Mouse (Mus musculus) granulocyte monocyte progenitor cell, adult 5-6 weeks (primary cell): ENCODE measurements around the gene Gm17490. TPM values are rescaled to one million over a fixed set of nuclear protein-coding genes. Genes with fewer than 3 reads are reported as not detected.
"Not testable (repeated sequence)": the region's sequence is repeated elsewhere in the genome, so short reads cannot be mapped to it uniquely, and the experiment has no call there.

ENCODE experiments used
- ATAC-seq: replicated peaks from 2 replicates; pipeline ENCODE4 v1.8.0; 2016; ENCODE audit warnings: mild to moderate bottlenecking, moderate TSS enrichment, inconsistent platforms; ENCODE audit not compliant: poor library complexity, severe bottlenecking
- total RNA-seq, 2 experiments: library from RNA; stranded (forward) in 1 of 2; stranded (reverse) in 1 of 2; fragments of 200-712, 200-1000 nt in 1 of 2; fragments of >200 nt in 1 of 2; fragmentation: Nextera tagmentation in 1 of 2; gene quantifications; 2 replicates each; pipeline ENCODE4 v1.2.3; 2014 to 2017

The Gm17490 gene
- total RNA-seq, 2 experiments from 2014 or later = not detected

DNA sequence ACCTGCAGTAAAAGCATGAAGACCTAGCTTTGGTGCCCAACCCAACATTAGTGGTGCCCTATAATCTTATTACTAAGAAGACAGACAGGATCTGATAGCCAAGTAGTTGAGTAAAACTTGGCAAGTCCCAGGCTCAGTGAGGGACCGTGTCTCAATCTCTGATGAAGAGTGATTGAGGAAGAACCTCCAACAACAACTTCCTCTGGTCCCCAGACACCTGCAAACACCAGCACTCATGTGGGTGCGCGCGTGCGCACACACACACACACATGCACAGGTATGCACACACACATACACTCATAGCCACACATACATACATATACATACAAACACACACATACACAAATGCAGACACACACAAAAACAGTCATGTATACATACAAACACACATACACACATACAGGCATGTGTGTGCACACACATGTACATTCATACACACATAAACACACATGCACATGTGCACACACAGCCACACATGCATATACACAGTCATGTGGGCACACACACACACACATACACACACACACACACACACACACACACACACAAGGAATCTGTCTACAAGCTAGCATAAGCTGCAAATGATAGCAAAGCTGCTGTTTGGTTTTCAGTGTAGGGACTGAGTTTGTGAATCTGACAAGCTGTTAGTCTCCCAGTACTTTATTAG lies 9.5 kb upstream of the Gm17490 start:
- ATAC-seq = 0 out of 2 replicates have a peak, but pooled peaks have one; percentile 15

DNA sequence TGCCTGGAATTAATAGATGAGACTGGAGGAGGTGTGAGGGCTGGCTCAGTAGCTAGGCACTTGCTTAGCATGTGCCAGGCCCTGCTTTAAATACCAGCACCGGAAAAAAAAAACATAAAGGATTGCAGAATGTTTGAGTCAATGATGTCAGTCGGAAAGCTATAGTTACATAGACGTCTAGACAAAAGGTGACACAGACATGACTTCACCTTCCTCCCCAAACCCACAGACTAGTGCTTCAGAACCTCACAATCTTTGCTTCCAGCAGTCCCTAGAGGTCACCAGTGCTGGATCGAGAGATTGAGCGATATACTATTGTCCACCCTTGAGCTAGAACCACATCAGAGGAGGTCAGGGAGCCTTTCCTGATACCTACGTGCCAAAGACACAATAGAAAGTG lies 9.0 kb upstream of the Gm17490 start:
- no peak for ATAC-seq

DNA sequence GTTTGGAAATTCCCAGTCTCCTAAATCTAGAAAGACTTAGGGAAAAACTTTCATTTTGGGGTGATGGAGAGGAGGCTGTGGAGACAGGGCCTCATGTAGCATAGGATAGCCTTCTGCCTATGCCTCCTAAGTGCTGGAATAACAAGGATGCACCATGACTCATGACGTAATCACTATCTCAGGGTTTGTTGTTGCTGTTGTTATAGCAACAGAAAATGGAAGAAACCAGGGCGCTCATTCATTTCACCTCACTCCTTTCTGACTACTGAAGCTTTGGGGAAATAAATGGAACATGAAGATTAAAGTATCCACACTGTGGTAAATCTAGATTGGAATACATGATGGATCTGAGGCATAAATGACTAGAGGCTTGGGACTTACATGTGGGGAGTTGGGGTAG lies 2.3 kb downstream of the Gm17490 start:
- ATAC-seq = no peak

DNA sequence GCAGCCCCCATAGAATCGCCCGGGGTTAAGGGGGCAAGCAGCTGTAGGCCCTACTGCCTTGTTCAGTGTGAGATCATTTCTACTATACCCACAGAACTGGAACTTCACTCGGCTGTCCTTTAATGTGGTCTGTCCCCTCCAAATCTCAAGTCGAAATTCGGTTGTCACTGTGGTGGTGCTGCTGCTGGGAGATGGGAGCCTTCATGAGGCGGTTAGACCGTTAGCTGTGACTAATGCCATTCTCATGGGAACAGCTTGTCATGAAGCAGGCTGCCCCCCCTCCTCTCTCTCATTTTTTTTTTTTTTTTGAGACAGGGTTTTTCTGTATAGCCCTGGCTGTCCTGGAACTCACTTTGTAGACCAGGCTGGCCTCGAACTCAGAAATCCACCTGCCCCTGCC lies 2.9 kb downstream of the Gm17490 start:
- no peak for ATAC-seq

DNA sequence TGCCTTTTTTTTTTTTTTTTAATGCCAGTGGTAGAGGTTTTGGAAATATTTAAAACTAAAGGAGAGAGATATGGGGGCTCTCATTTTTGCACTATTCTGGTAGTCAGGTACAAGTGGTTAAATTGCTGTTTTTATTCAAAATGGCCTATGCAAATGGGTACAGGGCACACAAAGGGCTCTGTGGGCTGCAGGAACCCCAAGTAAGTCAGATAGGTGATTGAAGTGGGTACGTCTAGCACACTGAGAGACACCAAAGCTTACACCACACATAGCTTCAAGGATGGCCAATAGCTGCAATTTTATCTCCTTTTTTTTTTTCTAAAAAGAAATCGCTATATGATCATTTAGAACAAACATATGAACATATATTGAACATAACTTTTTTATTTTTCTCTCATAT lies 6.5 kb downstream of the Gm17490 start:
- ATAC-seq = no peak

DNA sequence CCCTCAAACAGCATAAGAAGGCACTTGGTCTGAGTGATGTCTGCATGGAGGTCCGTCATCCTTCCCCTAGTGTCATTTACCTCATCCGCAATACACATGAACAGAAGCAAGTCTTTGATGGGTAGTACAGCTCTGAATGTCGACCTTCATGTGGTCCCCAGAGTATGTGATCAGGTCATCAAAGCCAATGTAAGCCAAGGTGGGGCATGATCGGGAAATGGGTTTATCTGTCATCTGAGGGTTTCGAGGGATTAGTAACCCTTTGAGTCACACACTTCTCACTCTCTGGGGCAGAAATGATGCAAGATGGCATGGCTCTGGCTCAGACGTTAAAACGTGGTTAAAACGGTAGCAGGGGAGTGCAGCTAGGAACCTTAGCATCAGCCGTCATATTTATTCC lies 9.2 kb downstream of the Gm17490 start:
- ATAC-seq = no peak

DNA sequence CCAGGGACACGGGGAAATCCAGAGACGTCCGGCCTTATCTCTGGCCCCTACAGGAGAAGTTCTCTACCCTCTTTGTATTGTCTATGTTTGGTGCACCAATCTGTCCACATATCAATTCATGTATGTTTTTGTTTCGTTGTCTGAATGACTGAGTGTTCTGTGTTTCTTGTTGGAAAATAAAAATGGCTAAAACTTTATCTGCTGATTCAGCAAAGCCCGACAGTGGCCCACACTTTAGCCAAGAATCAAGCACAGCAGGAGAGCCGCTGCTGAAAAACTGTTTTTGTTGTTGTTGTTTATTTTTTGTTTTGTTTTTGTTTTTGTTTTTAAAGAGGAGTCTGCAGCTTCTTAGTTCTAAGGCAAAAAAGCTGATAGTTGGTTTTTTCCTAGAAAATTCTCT lies 13.1 kb downstream of the Gm17490 start:
- not testable (repeated sequence) for ATAC-seq

DNA sequence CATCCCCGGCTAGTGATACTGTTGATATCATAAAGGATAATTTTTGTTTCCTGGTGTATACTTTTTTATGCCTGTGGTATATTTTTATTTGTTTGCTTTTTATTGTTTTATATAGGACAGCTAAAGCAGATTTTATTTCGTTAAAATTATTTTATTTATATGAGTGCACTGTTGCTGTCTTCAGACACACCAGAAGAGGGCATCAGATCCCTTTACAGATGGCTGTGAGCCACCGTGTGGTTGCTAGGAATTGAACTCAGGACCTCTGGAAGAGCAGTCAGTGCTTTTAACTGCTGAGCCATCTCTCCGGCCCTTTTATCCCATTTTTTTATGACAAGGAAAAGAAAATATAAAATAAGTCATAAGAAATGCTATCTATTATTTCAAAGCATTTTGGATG lies 19.3 kb downstream of the Gm17490 start:
- not testable (repeated sequence) for ATAC-seq

DNA sequence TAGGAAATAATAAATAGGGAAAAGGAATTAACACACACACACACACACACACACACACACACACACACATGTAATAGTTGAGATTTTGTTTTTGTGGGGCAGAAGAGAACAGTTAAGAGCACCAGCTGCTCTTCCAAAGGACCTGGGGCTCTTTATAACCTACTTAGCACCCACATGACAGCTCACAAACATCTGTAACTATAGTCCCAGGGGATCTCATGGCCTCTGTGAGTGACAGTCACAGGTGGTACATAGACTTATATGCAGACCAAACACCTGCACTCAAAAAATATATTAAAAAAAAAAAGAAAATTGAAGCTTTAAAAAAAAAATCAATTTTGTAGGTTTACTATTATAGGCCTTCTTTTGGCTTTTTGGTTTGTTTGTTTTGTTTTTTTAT lies 21.2 kb downstream of the Gm17490 start:
- no peak for ATAC-seq

DNA sequence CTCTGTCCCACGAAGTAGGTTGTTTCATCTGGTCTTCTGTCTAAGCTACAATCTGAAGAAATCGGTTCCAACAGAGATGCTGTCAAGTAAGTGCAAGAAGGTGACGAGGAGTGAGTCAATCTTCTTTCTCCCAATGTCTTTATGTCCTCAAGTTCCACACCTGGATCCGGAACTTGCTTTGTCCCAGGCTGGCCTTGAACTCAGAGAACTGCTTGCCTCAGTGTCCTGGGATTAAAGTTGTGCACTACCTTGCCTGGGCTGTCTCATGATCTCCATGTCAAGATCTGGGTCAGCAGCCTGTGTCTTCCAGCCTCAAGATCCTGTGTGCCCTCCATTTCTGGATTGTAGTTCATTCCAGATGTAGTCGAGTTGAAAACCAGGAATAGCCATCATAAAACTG lies 22.0 kb downstream of the Gm17490 start, which contains the start of gene Rbm17:
Gene Rbm17, minus strand, starts transcription at position 101 of the 400 bp plus-strand sequence.
- no peak for ATAC-seq

DNA sequence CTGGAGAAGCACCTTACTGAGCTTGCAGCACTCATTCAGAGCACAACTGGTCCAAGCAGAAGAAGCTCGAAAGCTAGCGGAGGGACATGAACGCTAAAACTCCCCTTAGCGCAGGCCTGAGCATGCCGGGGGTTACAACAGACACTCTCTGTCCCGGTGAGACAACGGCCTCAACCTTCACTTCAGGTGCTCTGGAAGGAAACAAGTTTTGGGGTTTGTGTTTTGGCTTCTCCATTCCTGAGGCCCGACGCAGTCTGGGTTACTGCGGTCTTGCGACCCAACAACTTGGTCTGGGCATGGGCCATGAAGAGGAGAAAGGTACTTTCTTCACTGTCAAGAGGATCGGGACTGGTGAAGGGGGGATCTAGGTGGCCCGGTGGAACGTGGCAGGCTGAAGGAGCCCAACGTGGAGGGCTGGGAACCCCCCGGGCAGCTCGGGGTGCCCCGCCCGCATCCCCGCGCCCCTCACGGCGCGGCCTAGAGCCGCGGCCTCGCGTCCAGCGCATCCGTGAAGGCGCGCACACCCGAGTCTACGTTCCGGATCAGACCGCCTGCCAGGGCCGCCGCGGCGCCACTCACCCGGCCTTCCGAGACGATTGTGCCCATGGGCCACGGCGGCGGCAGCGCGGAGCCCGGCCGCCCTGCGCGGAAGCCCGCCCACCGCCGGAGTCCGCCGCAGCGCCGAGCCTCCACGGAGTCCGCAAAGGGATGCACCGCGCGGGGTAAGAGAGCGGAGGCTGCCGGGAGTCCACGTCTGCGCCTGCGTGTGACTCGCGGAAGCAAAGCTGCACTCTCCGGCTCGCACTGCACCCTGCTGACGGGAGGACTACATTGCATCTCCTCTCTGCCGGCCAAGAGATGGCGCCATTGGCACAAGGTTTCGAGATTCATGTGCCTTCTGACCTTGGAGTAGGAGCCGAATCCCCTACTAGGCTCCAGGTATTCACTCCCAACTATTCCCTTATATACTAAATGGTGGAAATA lies 23.3 kb downstream of the Gm17490 start:
- ATAC-seq = peak; percentile 99

DNA sequence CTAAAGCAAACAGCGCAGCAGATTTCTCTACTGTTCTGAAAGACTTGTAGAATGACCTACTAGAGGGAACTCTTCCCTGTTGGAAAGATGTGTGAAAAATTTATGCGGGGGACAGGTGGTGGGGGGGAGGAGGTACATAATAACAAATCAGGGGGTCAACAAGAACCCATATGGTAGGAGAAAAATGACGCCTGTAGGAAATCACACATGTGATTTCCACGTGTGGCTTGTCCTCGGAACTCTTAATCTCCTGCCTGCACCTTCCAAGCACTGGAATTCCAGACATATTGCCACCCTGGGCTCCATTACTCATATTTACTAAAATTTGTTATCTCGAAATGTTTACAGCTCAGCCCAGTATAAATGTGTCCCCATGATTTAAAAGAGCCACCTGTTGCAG lies 24.3 kb downstream of the Gm17490 start:
- ATAC-seq = no peak

DNA sequence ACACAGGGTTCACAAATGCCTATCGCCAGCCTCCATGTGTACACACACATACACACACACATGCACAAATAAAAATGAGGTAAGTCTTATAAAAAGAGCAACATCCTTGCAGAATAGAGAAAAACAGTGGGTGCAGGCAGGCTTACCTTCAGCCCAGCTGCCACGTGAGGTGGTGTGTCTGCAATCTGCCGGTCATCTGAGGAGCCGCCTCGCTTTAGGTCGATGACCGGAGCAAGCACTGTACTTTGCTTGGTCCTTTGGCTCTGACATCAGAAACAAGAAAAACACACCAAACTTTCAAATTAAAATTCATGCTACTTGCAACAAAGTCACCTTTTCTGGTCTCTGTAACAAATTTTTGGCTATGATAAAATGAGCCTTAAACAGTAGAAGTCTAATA lies 28.2 kb downstream of the Gm17490 start:
- no peak for ATAC-seq

DNA sequence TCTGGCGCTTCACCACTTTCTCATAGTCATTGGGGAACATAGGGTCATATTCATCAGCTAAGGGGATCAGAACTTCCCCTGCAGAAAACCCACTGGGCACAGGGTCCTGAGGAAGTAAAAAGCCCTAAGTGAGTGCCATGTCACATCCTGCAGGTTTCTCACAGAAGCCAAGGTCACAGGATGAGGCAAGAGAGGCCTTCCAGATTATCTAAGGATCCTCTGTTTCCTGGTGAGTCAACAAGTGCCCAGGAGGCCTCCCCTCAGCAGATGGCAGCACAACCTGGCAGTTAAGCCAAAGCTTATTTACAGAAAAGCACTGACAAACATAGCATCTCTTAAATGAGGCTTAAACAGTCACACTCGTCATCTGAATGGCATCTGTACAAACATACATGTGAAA lies 29.4 kb downstream of the Gm17490 start:
- peak; percentile 89 for ATAC-seq

DNA sequence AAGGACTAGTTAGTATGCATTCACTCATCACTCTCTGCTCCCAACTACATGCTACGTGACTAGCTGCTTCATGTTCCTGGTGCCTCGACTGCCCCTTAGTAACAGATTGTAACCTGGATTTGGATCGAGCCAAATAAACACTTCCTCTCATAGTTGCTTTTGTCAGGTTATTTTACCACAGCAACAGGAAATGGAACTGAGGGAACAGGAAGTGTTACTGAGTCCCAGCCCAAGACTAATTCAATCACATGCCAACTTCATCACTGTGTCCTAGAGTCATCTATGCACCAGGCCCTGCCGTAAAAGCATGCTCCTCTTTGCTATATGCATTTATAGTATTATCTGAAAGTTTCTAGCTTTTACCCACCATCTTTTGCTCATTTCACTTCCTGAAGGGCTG lies 38.1 kb downstream of the Gm17490 start:
- ATAC-seq = peak; percentile 58

DNA sequence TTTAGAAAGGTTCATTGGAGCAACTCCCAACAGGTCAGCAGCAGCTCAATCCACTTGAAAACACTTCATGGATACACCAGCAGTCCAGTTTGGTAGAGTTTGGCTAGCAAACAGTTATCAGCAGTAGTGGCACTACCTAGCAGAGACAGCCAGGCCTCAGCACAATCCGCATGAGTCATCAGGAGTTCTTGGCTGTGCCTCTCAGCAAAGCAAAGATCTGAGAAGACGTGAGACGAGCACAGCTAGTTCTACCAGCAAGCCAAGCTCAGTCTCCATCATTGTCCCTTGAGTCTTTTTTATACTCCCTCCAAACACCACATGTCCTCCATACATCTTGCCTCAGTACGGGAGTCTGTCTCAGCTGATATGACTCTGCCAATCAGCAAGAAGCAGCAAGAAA lies 46.7 kb downstream of the Gm17490 start:
- no peak for ATAC-seq

DNA sequence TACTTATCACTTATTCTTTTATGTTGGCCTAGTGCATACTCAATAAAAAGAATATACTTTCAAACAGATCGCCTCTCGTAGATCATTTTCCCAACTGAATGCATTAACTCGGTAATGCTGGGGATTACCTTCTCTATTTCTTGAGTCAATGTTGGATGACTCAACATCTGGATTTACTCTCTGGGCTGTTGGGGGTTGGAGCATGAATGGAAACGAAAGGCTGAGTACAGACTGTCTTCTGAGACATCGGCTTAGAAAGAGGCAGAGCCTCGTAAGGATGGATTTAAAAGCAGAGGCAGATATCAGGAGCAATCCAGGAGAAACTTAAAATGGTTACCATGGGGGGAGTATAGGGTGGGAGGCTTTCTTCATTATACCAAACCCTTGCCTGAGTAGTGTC lies 47.9 kb downstream of the Gm17490 start:
- ATAC-seq = no peak
